Mouse (Mus musculus) heart, embryonic 14.5 days (tissue): ENCODE measurements at regions not wholly inside any gene's neighbourhood (a gene's known extent, or its start where the extent isn't known, plus 50 kb on each side); places are given as distances from the start of the nearest gene placed in this dataset.

ENCODE experiments used
- ATAC-seq: fragments of 200-750 bp; cut with Nextera tagmentation; 2 replicates; pipeline ENCODE4 v1.8.0; 2017; ENCODE audit warnings: low read depth, moderate TSS enrichment; ENCODE audit not compliant: insufficient number of reproducible peaks, insufficient read depth, low FRiP score
- H3K27ac ChIP-seq, 2 experiments: fragments of 200-500 bp in 1 of 2; fragments of 300-500 bp in 1 of 2; sonication (generic) in 1 of 2; replicated peaks in 1 of 2; 2 replicates each; pipeline ENCODE4 v1.5.1; 2012 to 2014; ENCODE audit warnings: low read depth in 2 of 2, low read length in 2 of 2, control low read depth in 1 of 2, mild to moderate bottlenecking in 1 of 2, mixed read lengths in 1 of 2; ENCODE audit not compliant: control insufficient read depth in 1 of 2, insufficient read depth in 1 of 2
- H3K27me3 ChIP-seq: fragments of 300-500 bp; sonication (generic); 2 replicates; pipeline ENCODE4 v1.6.1; 2014; ENCODE audit warnings: mild to moderate bottlenecking, low read length, control low read depth; ENCODE audit not compliant: control insufficient read depth, insufficient read depth
- H3K36me3 ChIP-seq: fragments of 300-500 bp; sonication (generic); 2 replicates; pipeline ENCODE4 v1.6.1; 2014; ENCODE audit warnings: mild to moderate bottlenecking, control low read depth, low read length, mixed read lengths; ENCODE audit not compliant: control insufficient read depth, insufficient read depth
- H3K4me1 ChIP-seq, 2 experiments: fragments of 200-500 bp in 1 of 2; fragments of 300-500 bp in 1 of 2; sonication (generic) in 1 of 2; 2 replicates each; pipeline ENCODE4 v1.6.1; 2012 to 2014; ENCODE audit warnings: low read length in 2 of 2, control low read depth in 1 of 2, mixed read lengths in 1 of 2; ENCODE audit not compliant: control insufficient read depth in 2 of 2, insufficient read depth in 2 of 2
- H3K4me2 ChIP-seq: fragments of 300-500 bp; sonication (generic); 2 replicates; pipeline ENCODE4 v1.6.1; 2014; ENCODE audit warnings: mild to moderate bottlenecking, low read length
- H3K4me3 ChIP-seq, 2 experiments: fragments of 200-500 bp in 1 of 2; fragments of 300-500 bp in 1 of 2; sonication (generic) in 1 of 2; 2 replicates each; pipeline ENCODE4 v1.5.1; 2012 to 2014; ENCODE audit warnings: low read length in 2 of 2, mild to moderate bottlenecking in 2 of 2, control low read depth in 1 of 2, low read depth in 1 of 2, moderate library complexity in 1 of 2; ENCODE audit not compliant: control insufficient read depth in 1 of 2, insufficient read depth in 1 of 2
- H3K9ac ChIP-seq: fragments of 300-500 bp; sonication (generic); 2 replicates; pipeline ENCODE4 v1.6.1; 2014; ENCODE audit warnings: mild to moderate bottlenecking, low read length
- H3K9me3 ChIP-seq: fragments of 300-500 bp; sonication (generic); 2 replicates; pipeline ENCODE4 v1.6.1; 2016; ENCODE audit warnings: low read length, control low read depth; ENCODE audit not compliant: control insufficient read depth
- WGBS: fragments of 180-500 bp; shearing (Covaris S2); extraction: QIAGEN DNeasy Blood & Tissue Kit; methylation state at CpG from one replicate; pipeline ENCODE4 v1.1.7; 2014; 5-methylcytosine and 5-hydroxymethylcytosine counted together

DNA sequence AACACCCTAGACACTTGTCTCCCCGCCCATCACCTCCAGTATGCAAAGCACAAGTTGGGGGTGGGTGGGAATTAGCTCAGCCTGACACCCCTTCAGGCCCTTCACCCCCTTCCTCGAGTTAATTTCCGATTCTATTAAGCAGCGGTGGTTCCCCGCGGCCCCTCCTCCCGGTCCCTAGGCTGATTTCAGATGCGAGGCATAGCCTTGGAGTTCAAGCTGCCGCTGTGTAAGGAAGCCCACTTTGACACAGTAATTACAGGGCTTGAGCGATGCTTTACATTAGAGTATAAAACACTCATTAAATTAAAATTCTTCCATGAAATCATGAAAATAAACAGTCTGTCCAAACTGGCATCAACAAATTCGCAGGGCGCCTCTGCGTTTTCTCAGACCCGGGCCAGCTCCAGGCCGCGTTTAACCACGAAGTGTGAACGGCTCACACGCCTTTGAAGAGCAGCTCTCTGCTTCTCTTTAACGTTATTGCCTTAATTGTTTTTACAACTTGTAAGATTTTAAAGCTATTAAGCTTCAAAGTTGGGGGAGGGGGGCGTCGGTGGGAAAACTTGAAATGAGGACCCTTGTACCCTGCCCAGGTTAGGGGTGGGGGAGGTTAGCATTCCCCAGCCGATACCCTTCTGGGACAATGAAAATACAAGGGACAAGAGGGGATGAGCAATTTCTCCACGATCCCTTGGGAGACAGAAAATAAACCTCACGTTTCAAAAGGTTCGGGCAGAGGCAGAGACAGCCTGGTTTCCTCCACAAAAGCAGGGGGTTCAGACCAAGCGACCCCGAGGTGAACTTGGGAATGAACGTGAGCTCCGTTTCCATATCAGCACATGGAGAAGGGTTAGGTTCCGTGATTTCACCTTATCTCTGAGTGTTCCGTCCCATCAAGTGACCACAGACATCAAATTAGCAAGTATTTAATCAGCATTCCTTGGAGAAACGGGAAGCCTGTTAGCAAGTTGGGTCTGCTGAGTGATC, 114.4 kb downstream of the Dicer1 start:
- WGBS, result 8% methylated on average over 33 of the region's 33 CpGs
- no peak overlapping the region for H3K9ac ChIP-seq
- peak overlapping the region; percentile 1 to 10; a peak in 1 of 4 replicates for H3K4me3 ChIP-seq
- H3K4me1 ChIP-seq, result peaks cover 3 to 6% of the 10 kb centered on the region in 2 experiments; a peak in 3 of 4 replicates
- H3K9me3 ChIP-seq, result peaks cover 4% of the 10 kb centered on the region; the same call in 1 of the 2 replicates
- no peak overlapping the region for H3K27ac ChIP-seq
- H3K27me3 ChIP-seq, result peaks cover 30% of the 10 kb centered on the region
- peak overlapping the region; percentile 52 for H3K4me2 ChIP-seq
- ATAC-seq, result no peak
- H3K36me3 ChIP-seq, result no peaks in the 10 kb centered on the region

DNA sequence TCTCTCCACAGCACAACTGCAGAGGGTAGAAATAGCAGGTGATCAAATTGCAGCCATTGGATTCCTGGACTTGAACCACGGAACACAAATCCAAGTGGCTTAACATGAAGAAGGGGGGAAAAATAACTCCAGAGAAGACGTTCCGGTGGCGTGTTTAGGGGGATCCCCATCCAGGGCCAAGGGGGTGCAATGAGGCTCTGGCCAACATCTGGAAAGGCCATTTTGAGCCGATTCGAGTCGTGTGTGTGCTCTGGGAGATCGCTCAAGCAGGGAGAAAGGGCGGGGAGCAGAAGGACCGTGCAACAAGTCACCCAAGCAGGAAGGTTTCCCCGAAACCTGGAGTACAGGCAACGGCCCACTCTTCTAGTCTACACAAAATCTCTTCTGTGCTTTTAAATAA, 115.3 kb downstream of the Dicer1 start:
- no peak for ATAC-seq
- Histone ChIP-seq H3K27ac (no peak overlapping the region), H3K9ac (no peak overlapping the region), H3K4me3 (no peak overlapping the region), H3K36me3 (no peaks in the 10 kb centered on the region), H3K4me2 (no peak overlapping the region), H3K9me3 (peaks cover 4% of the 10 kb centered on the region; the same call in 1 of the 2 replicates), H3K4me1 (peaks cover 3 to 4% of the 10 kb centered on the region in 2 experiments; a peak in 3 of 4 replicates), H3K27me3 (peaks cover 30% of the 10 kb centered on the region)
- WGBS, result 59% methylated on average over 12 of the region's 12 CpGs

DNA sequence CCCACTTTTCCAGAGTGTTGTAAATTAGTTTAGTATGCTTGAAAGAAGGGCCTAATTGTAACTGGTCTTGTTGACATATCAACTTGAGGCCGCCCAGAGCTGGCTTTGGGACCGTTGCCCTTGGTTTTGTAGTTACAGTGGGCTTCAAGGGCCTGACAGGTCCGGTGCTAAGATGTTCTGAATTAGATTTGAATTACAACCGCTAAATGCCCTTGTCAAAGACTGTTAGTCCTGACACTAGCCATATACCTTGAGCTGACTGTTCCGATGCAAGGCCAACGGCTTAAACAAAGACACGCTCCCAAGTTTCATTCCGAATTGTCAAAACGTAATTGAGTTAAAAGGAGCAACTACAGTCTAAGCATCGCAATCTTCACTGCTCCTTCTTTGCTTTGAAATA, 116.9 kb downstream of the Dicer1 start:
- peaks cover 3 to 4% of the 10 kb centered on the region in 2 experiments; a peak in 3 of 4 replicates for H3K4me1 ChIP-seq
- no peak for ATAC-seq

DNA sequence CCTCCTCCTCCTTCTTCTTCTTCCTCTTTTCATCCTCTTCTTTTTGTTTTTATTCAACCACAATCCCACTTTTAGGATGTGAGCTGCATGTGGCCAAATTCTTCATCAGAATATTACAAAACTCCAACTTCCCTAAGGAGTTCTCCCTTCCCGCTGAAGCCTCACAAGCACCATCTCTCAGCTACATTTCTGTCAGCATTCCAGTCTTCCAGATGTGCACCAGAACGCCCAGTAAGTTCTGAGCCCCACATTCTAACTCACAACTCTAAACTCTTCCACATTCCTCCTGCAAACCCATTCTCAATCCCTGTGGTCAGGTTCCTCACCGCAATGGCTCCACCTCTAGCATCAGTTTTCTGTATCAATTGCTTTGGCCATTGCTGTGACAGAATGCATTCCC, 121.2 kb downstream of the Dicer1 start:
- Histone ChIP-seq H3K4me3 (no peak overlapping the region), H3K4me1 (no peaks in the 10 kb centered on the region), H3K4me2 (no peak overlapping the region), H3K36me3 (no peaks in the 10 kb centered on the region), H3K9ac (no peak overlapping the region), H3K27ac (no peak overlapping the region), H3K27me3 (no peaks in the 10 kb centered on the region), H3K9me3 (no peaks in the 10 kb centered on the region)
- WGBS, result 86% methylated on average over 3 of the region's 3 CpGs
- no peak for ATAC-seq

More for the DNA sequence above, 116.9 kb downstream of the Dicer1 start:
- no peak overlapping the region for H3K4me2 ChIP-seq
- peaks cover 30% of the 10 kb centered on the region for H3K27me3 ChIP-seq
- 69% methylated on average over 10 of the region's 10 CpGs for WGBS
- H3K36me3 ChIP-seq, result no peaks in the 10 kb centered on the region
- no peak overlapping the region for H3K27ac ChIP-seq
- H3K9me3 ChIP-seq, result peaks cover 4% of the 10 kb centered on the region; the same call in 1 of the 2 replicates
- no peak overlapping the region for H3K9ac ChIP-seq
- no peak overlapping the region for H3K4me3 ChIP-seq

DNA sequence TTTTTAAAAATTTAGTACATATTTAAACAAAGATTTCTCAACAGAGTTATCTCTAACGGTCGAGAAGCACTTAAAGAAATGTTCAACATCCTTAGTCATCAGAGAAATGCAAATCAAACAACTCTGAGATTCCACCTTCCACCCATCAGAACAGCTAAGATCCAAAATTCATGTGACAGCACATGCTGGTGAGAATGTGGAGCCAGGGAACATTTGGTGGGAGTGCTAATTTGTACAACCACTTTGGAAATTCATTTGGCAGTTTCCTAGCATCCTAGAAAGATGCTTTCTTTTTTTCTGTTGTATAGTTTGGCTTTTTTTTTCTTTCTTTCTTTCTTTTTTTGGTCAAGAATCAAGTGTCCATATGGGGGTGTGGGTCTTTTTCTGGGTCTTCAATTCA, 122.3 kb downstream of the Dicer1 start:
- H3K4me2 ChIP-seq, result no peak overlapping the region
- no peaks in the 10 kb centered on the region for H3K9me3 ChIP-seq
- no peaks in the 10 kb centered on the region for H3K27me3 ChIP-seq
- no peak for ATAC-seq
- no peaks in the 10 kb centered on the region for H3K4me1 ChIP-seq
- no peak overlapping the region for H3K27ac ChIP-seq
- no peaks in the 10 kb centered on the region for H3K36me3 ChIP-seq
- 84% methylated on average over 2 of the region's 2 CpGs for WGBS
- no peak overlapping the region for H3K4me3 ChIP-seq
- H3K9ac ChIP-seq, result no peak overlapping the region

DNA sequence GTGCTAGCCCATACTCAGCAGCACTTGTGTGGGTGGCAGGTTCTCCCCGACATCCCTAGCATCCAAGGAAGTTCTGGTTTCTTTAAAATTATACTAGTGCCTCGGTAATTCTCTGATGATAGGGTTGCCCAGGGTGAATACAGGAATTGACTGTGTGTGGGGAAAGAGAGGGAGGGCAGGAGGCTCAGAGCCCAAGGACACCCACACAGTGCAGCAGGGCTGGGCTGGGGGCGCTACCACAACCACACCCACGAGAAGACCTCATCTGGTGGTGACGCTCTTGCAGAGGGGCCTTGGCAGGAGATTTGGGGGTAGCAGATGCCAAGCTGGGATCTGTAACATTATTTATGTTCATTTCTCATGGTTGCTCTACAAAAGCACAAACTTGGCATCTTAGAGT, 125.7 kb downstream of the Dicer1 start:
- Histone ChIP-seq H3K4me3 (no peak overlapping the region), H3K9ac (no peak overlapping the region), H3K27me3 (no peaks in the 10 kb centered on the region), H3K36me3 (no peaks in the 10 kb centered on the region), H3K4me1 (no peaks in the 10 kb centered on the region), H3K4me2 (no peak overlapping the region), H3K9me3 (no peaks in the 10 kb centered on the region), H3K27ac (no peak overlapping the region)
- no peak for ATAC-seq
- WGBS, result 81% methylated on average over 5 of the region's 5 CpGs

DNA sequence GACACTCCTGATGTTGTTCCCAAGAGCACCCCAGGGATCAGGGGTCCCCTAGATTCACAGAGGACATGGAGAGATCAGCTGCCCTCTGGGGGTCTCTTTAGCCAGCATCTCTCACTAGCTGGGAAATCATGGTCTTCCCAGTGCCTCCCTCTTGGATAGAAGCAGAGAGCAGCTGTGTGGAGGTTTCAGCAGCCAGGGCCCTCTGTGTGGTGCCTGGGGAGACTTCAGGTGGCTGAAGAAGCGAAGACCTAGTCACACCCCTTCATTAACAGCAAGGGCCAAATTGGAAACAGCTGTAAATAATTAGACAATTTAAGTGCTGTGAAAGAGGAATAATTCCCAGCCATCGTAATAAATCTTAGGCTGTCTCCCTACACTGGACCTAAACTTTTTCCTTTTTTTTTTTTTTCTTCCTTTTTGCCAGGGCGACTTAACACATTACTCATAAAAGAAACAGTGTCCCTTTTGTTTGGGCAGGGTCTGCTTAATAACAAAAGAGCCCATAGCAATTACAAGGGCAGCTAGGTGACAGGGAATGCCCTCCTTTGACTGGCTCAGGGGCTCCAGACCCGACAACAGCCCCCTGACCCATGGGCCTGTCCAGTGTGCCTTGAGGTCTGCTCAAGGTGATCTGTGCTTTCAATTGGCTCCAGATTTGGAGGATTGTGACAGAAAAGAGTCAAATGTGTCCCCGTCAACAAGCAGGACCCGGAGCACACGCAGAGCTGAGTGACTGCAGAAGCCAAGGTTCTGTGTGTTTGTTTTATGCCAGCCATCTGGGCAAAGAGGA, 127.7 kb downstream of the Dicer1 start:
- 64% methylated on average over 7 of the region's 7 CpGs for WGBS
- Histone ChIP-seq H3K9me3 (no peaks in the 10 kb centered on the region), H3K36me3 (no peaks in the 10 kb centered on the region), H3K4me3 (no peak overlapping the region), H3K9ac (no peak overlapping the region), H3K27ac (no peak overlapping the region), H3K4me1 (no peaks in the 10 kb centered on the region), H3K4me2 (no peak overlapping the region), H3K27me3 (no peaks in the 10 kb centered on the region)
- no peak for ATAC-seq
